Mouse (Mus musculus): ENCODE measurements at regions not wholly inside any gene's neighbourhood (a gene's known extent, or its start where the extent isn't known, plus 50 kb on each side); places are given as distances from the start of the nearest gene placed in this dataset.

DNA sequence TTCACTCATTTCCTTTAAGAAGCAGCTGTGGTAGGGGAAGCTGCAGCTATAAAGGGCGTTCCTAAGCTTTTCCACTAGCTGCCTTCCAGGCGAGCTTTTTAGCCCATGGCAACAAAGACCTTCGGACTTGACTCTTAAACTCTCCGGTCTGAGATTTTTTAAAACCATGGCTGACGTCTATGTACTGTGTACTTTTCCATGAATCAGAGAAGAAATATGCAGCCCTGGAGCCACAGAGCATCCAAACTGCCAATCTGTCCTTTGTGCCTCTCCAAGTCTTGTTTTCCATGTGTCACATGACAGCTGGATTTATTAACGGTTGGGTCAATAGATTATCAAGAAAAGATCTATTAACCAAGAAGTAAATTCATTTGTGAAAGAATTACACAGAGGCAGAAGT lies 78.9 kb upstream of the Gm9887 start:
- Histone ChIP-seq H3K27me3 (no peaks in the 10 kb centered on the region), H3K4me2 (no peak overlapping the region), H3K36me3 (no peaks in the 10 kb centered on the region), H3K27ac (no peak overlapping the region), H3K9ac (replicated peaks) (no peak overlapping the region), H3K4me1 (replicated peaks) (peaks cover 25% of the 10 kb centered on the region), H3K4me3 (replicated peaks) (no peak overlapping the region), H3K9me3 (no peaks in the 10 kb centered on the region)
- WGBS = 55% methylated on average over 6 of the region's 6 CpGs
- no peak for ATAC-seq (ENCODE audit: insufficient number of reproducible peaks, insufficient read depth, low FRiP score, low TSS enrichment, low read depth)

DNA sequence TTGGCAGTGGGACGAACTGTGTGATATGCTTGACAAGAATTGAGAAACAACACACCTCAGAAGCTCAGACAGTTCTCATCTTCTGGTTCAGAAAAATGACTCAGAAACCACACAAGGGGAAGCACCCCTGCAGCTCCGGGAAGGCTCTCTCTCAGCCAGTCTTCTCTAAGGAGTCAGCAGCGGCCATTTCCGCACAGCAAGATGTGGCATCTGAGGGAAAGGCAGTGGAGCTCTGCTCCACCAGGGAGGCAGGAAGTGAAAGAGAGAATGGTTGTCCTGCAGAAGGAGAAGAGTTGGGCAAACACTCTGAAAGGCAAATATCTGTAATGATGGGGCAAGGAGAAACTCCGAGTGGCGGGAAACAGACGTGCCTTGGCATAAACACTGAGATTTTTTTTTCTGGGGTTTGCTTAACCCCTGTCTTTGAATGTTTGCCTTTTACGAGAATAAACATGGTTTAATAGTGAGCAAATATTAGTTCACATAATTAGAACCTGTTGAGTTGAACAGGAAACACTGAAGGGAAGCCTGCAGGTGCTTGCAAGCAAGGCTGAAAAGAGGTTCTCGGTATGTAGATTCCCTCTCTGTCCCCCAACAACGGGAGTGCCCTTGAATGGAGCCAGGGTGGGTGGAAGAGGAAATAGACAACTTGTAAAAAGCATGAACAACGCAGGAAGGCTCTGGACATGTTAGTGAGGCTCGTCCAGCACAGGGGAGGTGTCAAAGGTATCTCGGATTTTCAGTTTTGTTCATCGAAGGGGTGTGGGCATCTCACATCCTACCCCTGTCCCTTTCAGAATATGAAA lies 75.9 kb upstream of the Gm9887 start:
- WGBS = 57% methylated on average over 14 of the region's 14 CpGs
- Histone ChIP-seq H3K4me2 (no peak overlapping the region), H3K9me3 (no peaks in the 10 kb centered on the region), H3K36me3 (no peaks in the 10 kb centered on the region), H3K4me1 (replicated peaks) (peaks cover 28% of the 10 kb centered on the region), H3K4me3 (replicated peaks) (no peak overlapping the region), H3K9ac (replicated peaks) (no peak overlapping the region), H3K27ac (peak overlapping the region; percentile 83; the same call in 1 of the 2 replicates), H3K27me3 (no peaks in the 10 kb centered on the region)
- ATAC-seq (ENCODE audit: insufficient number of reproducible peaks, insufficient read depth, low FRiP score, low TSS enrichment, low read depth) = no peak

DNA sequence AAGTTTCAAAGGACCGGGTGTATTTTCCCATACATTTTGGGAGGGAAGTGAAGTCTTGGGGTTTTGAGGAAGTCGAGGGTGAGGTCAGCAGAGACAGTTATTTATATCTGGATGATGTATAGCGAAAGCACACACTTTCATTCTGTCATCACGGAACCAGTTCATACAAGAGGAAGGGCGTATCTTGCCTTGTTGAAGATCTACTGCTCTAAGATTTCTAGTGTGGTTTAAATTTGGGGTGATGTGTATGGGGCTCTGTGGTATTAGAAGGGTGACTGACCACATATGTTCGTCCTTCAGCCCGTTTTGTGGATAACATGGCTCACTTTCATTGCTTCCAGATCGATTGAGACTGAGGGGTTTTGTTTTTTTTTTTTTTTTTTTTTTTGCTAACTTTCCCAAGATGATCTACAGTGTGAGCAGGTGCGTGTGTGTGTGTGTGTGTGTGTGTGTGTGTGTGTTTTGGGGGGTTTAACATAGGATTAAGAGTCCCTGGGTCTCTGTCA lies 75.1 kb upstream of the Gm9887 start:
- ATAC-seq (ENCODE audit: insufficient number of reproducible peaks, insufficient read depth, low FRiP score, low TSS enrichment, low read depth) = 0 out of 2 replicates have a peak, but pooled peaks have one; percentile 1
- no peak overlapping the region for H3K9ac ChIP-seq (replicated peaks)
- WGBS = 72% methylated on average over 9 of the region's 9 CpGs
- no peaks in the 10 kb centered on the region for H3K27me3 ChIP-seq
- peaks cover 30% of the 10 kb centered on the region for H3K4me1 ChIP-seq (replicated peaks)
- H3K36me3 ChIP-seq = no peaks in the 10 kb centered on the region
- H3K9me3 ChIP-seq = no peaks in the 10 kb centered on the region
- peak overlapping the region; percentile 10; the same call in 1 of the 2 replicates for H3K4me2 ChIP-seq
- no peak overlapping the region for H3K4me3 ChIP-seq (replicated peaks)
- peak overlapping the region; percentile 83 for H3K27ac ChIP-seq

DNA sequence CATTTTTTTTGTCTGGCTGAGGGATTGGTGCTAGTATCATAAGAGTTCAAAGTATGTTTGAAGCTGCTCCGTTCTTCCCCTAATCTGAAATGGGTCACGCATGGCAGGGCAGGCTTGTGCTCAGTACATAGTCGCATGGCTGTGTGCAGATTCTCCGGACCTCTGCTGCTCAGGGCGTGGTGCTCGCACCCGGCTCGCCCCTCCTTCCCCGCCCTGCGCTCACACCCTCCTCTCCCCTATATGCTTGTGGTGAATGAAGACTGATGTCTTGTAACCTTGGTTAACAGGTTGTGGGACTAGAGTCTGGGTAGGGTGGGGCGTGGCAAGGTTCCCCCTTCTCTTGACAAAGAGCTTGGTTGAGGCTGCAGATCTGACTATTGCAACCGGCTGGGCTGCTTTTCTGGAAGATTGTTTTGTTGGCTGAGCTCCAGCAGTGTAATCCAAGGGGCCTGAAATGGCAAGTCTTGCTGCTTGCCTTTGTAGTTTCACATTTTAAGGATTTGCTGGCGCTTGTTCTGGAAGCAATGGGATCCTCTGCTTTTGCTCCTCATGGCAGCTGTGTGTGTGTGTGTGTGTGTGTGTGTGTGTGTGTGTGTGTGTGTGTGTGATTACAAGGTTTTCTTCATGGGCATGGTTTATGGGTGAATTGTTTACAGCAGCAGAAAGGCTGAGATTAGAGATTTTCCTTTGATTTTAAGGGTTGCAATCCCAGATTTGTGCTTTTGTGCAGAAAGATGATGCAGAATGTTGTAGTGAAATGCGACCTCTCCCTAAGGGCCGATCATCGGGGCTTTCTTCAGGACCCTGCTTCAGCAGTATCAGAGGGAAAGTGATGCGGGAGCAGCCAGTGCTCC lies 74.4 kb upstream of the Gm9887 start:
- peak overlapping the region; percentile 51 for H3K4me2 ChIP-seq
- no peaks in the 10 kb centered on the region for H3K9me3 ChIP-seq
- H3K9ac ChIP-seq (replicated peaks) = no peak overlapping the region
- peak overlapping the region; percentile 83 for H3K27ac ChIP-seq
- ATAC-seq (ENCODE audit: insufficient number of reproducible peaks, insufficient read depth, low FRiP score, low TSS enrichment, low read depth) = peak; percentile 87
- peaks cover 33% of the 10 kb centered on the region for H3K4me1 ChIP-seq (replicated peaks)
- H3K4me3 ChIP-seq (replicated peaks) = peak overlapping the region; percentile 15; the same call in 1 of the 2 replicates
- 31% methylated on average over 17 of the region's 17 CpGs for WGBS
- no peaks in the 10 kb centered on the region for H3K27me3 ChIP-seq
- H3K36me3 ChIP-seq = no peaks in the 10 kb centered on the region

- H3K4me3 ChIP-seq (replicated peaks) = peak overlapping the region; percentile 15; the same call in 1 of the 2 replicates
- H3K9ac ChIP-seq (replicated peaks) = no peak overlapping the region
- H3K36me3 ChIP-seq = no peaks in the 10 kb centered on the region
- H3K4me1 ChIP-seq (replicated peaks) = peaks cover 33% of the 10 kb centered on the region
- peak overlapping the region; percentile 83 for H3K27ac ChIP-seq
- H3K4me2 ChIP-seq = peak overlapping the region; percentile 51
- 11% methylated on average over 10 of the region's 10 CpGs for whole genome bisulfite sequencing
- H3K27me3 ChIP-seq = no peaks in the 10 kb centered on the region
- peak; percentile 57 for ATAC-seq (ENCODE audit: insufficient number of reproducible peaks, insufficient read depth, low FRiP score, low TSS enrichment, low read depth)
- H3K9me3 ChIP-seq = no peaks in the 10 kb centered on the region
These were observed 73.8 kb upstream of the Gm9887 start for GRCm38 (mm10) chr12:69446085-69446467.

- Histone ChIP-seq H3K9ac (replicated peaks) (0 out of 2 replicates have a peak overlapping the region, but pooled peaks have one; percentile 13), H3K9me3 (no peaks in the 10 kb centered on the region), H3K36me3 (no peaks in the 10 kb centered on the region), H3K27me3 (no peaks in the 10 kb centered on the region), H3K4me2 (no peak overlapping the region), H3K4me1 (replicated peaks) (peaks cover 20% of the 10 kb centered on the region), H3K4me3 (replicated peaks) (no peak overlapping the region), H3K27ac (no peak overlapping the region)
- 20% methylated on average over 6 of the region's 6 CpGs for WGBS
- no peak for ATAC-seq (ENCODE audit: insufficient number of reproducible peaks, insufficient read depth, low FRiP score, low TSS enrichment, low read depth)
These were observed 70.1 kb upstream of the Gm9887 start for GRCm38 (mm10) chr12:69442321-69442720.

DNA sequence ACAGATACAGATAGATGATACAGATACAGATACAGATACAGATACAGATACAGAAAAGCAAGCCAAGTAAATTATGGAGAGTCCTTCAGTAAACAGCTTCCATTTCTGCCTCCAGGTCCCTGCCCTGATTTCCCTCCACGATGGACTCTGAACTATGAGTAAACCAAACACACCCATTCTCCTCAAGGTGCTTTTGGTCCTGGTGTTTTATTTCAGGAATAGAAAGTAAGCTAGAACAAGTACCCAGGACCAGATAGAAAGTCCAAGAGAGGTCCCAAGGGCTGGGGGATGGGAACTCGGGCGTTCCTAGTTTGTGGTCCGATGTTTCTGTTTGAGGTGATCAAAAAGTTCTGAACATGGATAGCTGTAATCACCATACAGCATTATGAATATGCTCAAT lies 69.5 kb upstream of the Gm9887 start:
- no peak overlapping the region for H3K9ac ChIP-seq (replicated peaks)
- H3K36me3 ChIP-seq = no peaks in the 10 kb centered on the region
- no peak overlapping the region for H3K4me2 ChIP-seq
- no peaks in the 10 kb centered on the region for H3K27me3 ChIP-seq
- 83% methylated on average over 4 of the region's 4 CpGs for WGBS
- H3K9me3 ChIP-seq = no peaks in the 10 kb centered on the region
- peaks cover 14% of the 10 kb centered on the region for H3K4me1 ChIP-seq (replicated peaks)
- no peak overlapping the region for H3K4me3 ChIP-seq (replicated peaks)
- no peak overlapping the region for H3K27ac ChIP-seq
- ATAC-seq (ENCODE audit: insufficient number of reproducible peaks, insufficient read depth, low FRiP score, low TSS enrichment, low read depth) = no peak

DNA sequence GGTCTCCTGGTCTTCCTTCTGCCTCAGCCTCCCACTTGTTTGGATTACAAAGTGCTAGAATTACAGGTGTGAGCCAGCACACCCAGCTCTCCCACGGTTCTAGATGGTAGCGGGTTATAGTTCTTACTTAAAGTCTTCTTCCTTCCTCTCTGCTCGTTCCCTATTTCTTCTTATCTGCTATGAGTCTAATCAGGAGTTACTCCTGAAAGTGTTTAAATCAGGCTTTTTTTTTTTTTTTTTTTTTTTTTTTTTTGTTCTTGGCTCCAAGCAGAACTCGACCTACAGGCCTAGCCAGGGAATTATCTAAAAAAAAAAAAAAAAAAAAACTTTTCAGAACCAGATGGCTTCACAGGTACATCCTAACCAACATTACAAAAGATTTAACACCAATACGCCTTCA lies 66.0 kb upstream of the Gm9887 start:
- peaks cover 6% of the 10 kb centered on the region; the same call in 1 of the 2 replicates for H3K9me3 ChIP-seq
- no peak overlapping the region for H3K4me2 ChIP-seq
- peaks cover 9% of the 10 kb centered on the region for H3K4me1 ChIP-seq (replicated peaks)
- ATAC-seq (ENCODE audit: insufficient number of reproducible peaks, insufficient read depth, low FRiP score, low TSS enrichment, low read depth) = no peak
- no peak overlapping the region for H3K27ac ChIP-seq
- H3K9ac ChIP-seq (replicated peaks) = no peak overlapping the region
- no peaks in the 10 kb centered on the region for H3K36me3 ChIP-seq
- 79% methylated on average over 5 of the region's 5 CpGs for WGBS
- H3K4me3 ChIP-seq (replicated peaks) = no peak overlapping the region
- H3K27me3 ChIP-seq = no peaks in the 10 kb centered on the region

DNA sequence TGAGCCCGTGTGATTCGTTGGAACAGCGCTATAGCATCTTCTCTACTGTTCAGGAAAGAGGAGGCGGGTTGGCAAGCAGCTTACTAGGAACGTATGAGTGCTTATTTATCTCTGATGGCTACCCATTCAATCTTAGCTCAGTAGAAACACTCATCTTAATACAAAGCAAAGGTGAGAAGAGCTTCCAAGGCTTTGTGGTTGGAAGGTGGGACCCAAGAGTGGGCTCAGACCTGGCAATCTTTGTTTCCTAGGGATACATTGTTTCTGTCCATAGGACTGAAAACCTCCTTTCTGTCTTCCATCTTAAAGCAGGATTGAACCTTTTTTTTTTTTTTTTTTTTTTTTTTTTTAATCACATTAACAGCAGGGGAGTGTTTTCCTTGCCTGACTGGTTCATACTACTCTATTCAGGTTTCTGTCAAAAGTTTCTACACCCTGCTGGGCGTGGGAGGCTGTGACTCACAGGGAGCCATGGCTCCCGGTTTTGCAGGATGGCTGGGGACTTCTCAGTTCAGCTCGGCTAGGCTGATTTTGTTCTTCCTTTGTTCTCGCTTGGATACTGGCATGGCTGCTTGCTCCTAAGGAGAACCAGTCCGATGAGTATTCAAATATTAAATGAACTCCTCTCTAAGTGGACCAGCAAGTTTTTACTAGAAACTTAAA lies 64.7 kb upstream of the Gm9887 start:
- Histone ChIP-seq H3K36me3 (no peaks in the 10 kb centered on the region), H3K4me1 (replicated peaks) (peaks cover 12% of the 10 kb centered on the region; the same call in 1 of the 2 replicates), H3K27me3 (no peaks in the 10 kb centered on the region), H3K27ac (peak overlapping the region; percentile 35; the same call in 1 of the 2 replicates), H3K9ac (replicated peaks) (no peak overlapping the region), H3K9me3 (peaks cover 6% of the 10 kb centered on the region; the same call in 1 of the 2 replicates), H3K4me2 (no peak overlapping the region), H3K4me3 (replicated peaks) (no peak overlapping the region)
- ATAC-seq (ENCODE audit: insufficient number of reproducible peaks, insufficient read depth, low FRiP score, low TSS enrichment, low read depth) = no peak
- 63% methylated on average over 10 of the region's 10 CpGs for WGBS

DNA sequence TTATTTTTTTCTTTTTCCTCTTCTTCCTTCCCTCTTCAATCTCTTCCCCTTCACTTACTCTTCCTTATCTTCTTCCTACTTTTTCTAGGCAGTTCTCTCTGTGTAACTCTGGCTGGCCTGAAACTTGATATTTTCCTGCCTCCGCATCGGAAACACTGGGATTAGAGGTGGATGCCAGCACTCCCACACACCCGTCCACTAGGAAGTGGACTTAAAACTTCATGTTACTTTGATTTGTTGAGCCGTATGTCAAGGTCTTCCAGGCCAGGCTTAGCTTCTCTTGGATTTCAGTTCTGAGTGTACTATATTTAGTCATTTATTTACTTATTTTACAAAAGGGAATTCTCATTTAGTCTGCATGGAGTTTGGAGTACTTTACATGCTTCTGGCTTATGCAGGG lies 62.1 kb upstream of the Gm9887 start:
- H3K9ac ChIP-seq (replicated peaks) = no peak overlapping the region
- H3K4me2 ChIP-seq = no peak overlapping the region
- no peaks in the 10 kb centered on the region for H3K27me3 ChIP-seq
- no peaks in the 10 kb centered on the region for H3K36me3 ChIP-seq
- 45% methylated on average over 4 of the region's 4 CpGs for WGBS
- no peak for ATAC-seq (ENCODE audit: insufficient number of reproducible peaks, insufficient read depth, low FRiP score, low TSS enrichment, low read depth)
- H3K4me1 ChIP-seq (replicated peaks) = peaks cover 15% of the 10 kb centered on the region; the same call in 1 of the 2 replicates
- H3K4me3 ChIP-seq (replicated peaks) = no peak overlapping the region
- peaks cover 6% of the 10 kb centered on the region; the same call in 1 of the 2 replicates for H3K9me3 ChIP-seq
- no peak overlapping the region for H3K27ac ChIP-seq

Data from limb, embryonic 12.5 days (tissue).